ENCODE assay signal across 33 mouse cellular contexts in the genomic region with DNA sequence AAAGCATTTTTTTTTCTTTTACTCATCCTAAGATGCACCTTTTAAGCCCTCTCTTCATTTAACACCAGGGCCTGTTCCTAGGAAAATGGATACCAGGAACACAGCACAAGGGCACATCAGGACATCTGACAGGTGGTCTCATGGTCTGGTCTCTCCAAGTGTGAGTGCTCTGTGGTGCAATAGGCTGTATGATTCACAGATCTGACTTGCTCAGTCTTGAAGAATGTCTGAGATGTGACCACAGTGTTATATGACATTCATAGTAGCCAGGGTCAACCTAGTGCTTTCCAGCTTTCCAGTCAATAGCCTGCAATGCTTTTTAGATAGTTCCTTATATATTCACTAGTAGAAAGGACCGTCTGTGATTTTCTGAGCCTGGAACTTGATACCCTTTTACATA. TPM values are rescaled to one million over a fixed set of nuclear protein-coding genes. Genes with fewer than 3 reads are reported as not detected.
"Had no signal": no experiment of that assay in that cellular context is flagged by ENCODE, and none has a peak within 500 bp of the region (broad histone marks: within the 10 kb centered on the region; RNA-seq: fewer than 3 reads in every experiment).

No protein-coding gene starts in this region.

- H3K36me3 ChIP-seq: heart, embryonic 13.5 days; heart, embryonic 15.5 days; hindbrain, embryonic 13.5 days; hindbrain, embryonic 15.5 days; kidney, embryonic 15.5 days; limb, embryonic 13.5 days; limb, embryonic 15.5 days; liver, embryonic 13.5 days; liver, embryonic 15.5 days had no signal

- ATAC-seq: hindbrain, postnatal 0 days; intestine, embryonic 16.5 days had no signal

- H3K4me3 ChIP-seq: heart, adult 2 months; heart, embryonic 13.5 days; heart, embryonic 15.5 days; hindbrain, embryonic 13.5 days; hindbrain, embryonic 15.5 days; kidney, embryonic 15.5 days; limb, embryonic 13.5 days; limb, embryonic 15.5 days; liver, embryonic 13.5 days; liver, embryonic 15.5 days had no signal

- DNase-seq: gastrocnemius, postnatal 14 days; gastrocnemius, postnatal 36 days; heart, adult 11 months; heart, adult 2 months; heart, postnatal 14 days; heart, postnatal 36 days; kidney, adult 11 months; kidney, adult 2 months; kidney, adult 9 months; kidney, postnatal 14 days; kidney, postnatal 36 days; layer of hippocampus, postnatal 36 days; left cerebral cortex, postnatal 4 days; liver, embryonic 13.5 days had no signal

- H3K27me3 ChIP-seq: heart, embryonic 13.5 days; heart, embryonic 15.5 days; hindbrain, embryonic 13.5 days; hindbrain, embryonic 15.5 days; kidney, embryonic 15.5 days; limb, embryonic 13.5 days; limb, embryonic 15.5 days; liver, embryonic 13.5 days; liver, embryonic 15.5 days had no signal

RNA-seq across cellular contexts. Expression of gene Stpg2, which starts 51.2 kb away (rescaled TPM):
- total RNA-seq: gastrocnemius, adult 8-10 months; gastrocnemius, postnatal 14 days; gastrocnemius, postnatal 36 days; heart, adult 2 months; heart, postnatal 14 days; heart, postnatal 36 days; hematopoietic stem cell, adult 5-6 weeks; hindbrain, postnatal 0 days; left cerebral cortex, postnatal 4 days; liver, adult 2 months had no signal
- polyA plus RNA-seq: heart, adult 2 months; heart, embryonic 11.5 days; heart, embryonic 13.5 days; heart, postnatal 0 days; intestine, embryonic 14.5 days; intestine, embryonic 16.5 days; kidney, postnatal 0 days; large intestine, adult 2 months; limb, embryonic 11.5 days; limb, embryonic 15.5 days; liver, adult 2 months; liver, embryonic 13.5 days; liver, embryonic 15.5 days had no signal
